Mouse (Mus musculus): Measurements from ENCODE around the gene Plin5.
"Not testable (repeated sequence)": the region's sequence is repeated elsewhere in the genome, so short reads cannot be mapped to it uniquely, and the experiment has no call there.

GRCm38 (mm10) chr17:56078361-56078760 is 39.0 kb downstream of the Plin5 start:
- TF ChIP-seq CTCF (IDR thresholded peaks at IDR 0.05; ENCODE audit: insufficient read depth, low read length); POLR2A (IDR thresholded peaks at IDR 0.05; ENCODE audit: borderline replicate concordance, extremely low read depth, low read depth, low read length): not testable (repeated sequence)

All from lung, adult 2 months (tissue).